Mouse (Mus musculus): ENCODE measurements around the gene Ndufb6. TPM values are rescaled to one million over a fixed set of nuclear protein-coding genes. Genes with fewer than 3 reads are reported as not detected.
"Not testable (repeated sequence)": the region's sequence is repeated elsewhere in the genome, so short reads cannot be mapped to it uniquely, and the experiment has no call there.

Ndufb6 gene
- 100 to 1,000 TPM; 108 to 167 (median 111) TPM for polyA plus RNA-seq (2017; shearing (Covaris generic))

DNA sequence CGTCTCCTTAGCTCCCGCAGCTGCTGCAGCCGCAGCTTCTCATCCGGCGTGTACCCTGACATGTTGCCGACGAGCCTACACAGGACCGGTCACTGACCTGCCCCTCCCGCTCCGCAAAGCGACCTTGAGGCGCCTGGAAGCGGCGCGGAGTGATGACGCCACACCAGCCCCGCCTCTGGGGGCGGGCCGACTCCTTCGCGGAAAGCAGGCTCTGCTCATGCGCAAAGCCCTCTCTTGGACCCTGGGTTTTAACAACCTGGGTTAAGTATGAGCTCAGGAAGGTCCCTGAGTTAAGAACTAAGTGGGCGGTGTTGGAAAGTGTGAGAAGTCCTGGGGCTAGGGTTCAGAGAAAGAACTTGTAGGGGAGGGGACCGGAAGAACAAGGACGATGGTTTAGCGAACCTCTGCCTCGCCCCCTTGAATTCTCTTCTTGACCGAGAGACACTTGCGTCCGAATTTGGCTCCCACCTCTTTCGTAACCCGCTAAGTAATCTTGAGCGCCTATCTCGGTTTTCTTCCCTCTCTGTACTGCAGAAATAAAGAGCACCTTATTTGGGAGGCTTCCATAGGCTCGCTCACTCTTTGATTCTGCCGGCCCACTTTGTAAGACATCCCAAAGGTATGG lies at the start of gene Ndufb6:
Gene Ndufb6 (minus strand): TSS at position 146 of the 625 bp plus-strand sequence.
- peak; percentile 88 for ATAC-seq

DNA sequence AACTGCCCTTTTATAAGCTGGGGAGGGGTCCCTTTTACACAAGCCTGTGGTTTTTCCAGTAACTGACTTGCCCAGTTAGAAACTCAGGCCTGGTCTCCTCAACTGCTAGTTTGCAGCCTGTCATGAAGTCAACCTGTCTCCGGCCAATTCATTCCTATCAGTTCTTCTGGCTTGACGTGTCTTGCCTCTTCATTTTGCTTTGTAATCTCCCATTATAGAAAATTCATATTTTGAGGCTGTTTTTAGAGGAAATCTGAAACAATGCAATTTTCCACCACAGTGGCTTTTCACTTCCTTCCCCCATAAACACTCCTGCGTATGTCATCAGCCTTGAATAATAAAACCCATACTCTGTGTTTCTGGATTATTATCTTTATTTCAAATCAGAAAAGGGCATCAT lies 47.9 kb upstream of the Ndufb6 start:
- ATAC-seq, result no peak

DNA sequence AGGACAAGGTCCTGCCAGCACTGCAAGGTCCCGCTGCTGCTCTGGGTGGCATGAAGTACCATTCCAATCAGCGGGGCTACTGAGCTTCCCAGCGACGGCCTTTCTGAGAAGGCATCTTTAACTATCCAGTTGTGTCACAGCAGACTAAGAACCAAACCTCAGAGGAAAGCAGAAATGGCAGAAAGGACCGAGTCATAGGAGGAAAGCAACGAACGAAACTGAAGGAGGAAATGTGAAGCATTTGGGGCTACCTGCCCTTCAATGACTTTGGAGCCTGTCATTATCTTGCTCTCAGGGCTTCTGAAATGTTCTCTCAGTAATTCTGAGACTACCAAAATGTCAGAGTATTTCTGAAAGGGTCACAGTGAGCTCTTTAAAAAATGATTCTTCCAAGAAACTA lies 45.4 kb upstream of the Ndufb6 start:
- no peak for ATAC-seq

DNA sequence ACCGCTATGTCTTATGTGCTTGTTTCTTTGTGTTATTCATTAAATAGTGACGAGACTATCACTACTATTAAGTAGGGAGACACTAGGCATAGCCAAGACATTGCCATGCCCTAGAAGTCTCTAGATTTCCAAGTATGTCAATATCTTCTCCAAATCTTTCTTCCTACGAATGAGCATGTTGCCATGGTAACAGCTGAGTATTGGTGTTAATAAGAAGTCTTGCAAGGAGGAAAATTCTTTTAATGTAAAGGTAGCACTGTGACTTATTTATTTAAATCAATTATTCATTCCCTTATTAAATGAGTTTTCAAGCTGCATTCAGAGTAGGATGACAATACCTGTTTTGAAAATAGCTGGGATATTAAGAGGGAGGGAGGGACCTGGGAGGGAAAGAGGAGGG lies 38.2 kb upstream of the Ndufb6 start:
- no peak for ATAC-seq

DNA sequence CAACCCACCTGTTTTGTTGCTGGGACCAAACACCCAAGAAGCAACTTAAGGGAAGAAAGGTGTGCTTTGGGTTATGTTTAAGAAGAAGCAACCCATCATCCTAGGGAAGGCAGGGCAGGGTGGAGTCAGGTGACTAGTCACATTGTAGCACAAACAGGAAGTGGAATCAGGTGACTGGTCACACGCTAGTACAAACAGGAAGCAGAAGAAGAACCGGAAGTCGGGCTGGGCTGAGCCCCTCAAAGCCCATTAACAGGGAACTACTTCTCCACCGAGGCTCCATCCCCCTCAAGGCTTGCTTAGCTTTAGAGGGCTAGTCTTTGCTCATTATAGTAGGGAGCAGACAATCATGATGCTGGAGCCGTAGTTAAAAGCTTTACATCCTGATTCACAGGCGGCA lies 33.8 kb upstream of the Ndufb6 start:
- ATAC-seq, result no peak

DNA sequence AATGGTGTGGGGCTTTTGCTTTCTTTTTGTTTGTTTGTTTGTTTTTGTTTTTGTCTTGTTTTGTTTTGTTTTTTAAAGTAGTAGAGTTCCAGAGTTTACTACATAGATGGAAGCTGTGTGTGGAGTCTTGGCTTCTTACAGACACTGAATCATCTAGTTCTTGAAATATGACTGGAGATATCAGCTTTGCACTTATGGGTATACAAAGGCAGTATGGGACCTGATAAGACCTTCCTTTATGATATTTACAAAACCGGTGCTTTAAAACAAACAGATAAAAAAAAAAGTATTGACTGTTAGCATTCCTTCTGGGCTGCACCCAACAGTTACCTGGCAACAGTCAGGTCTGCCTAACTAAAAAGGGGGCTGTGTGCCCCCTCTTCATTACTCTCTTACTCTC lies 33.0 kb upstream of the Ndufb6 start:
- ATAC-seq, result no peak

DNA sequence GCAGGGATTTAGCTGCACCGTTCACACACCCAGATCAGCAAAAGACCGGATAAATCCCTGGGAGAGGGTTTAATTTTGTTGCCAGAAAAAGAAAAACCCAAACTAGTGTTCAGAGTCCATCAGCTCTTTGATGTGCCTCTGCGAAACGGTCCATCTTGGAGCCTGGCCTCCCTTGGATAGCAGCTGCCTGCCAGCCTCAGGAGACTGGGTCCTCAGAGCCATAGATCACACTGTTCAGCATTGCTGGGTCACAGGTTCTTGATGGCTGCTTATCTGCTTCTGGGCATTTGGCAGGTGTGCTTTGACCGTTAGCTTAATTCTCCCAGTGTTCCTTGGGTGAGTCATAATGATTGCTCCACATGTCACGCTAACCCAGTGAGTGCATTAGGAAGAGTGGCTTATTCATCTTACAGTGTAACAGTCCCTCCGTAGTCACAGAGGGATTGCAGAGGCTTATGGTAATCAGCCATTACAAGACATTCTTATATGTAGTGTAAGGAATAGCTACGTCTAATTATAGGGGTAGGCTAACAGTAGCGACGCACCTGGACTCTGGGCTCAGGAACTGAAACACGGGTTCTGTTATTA lies 31.7 kb upstream of the Ndufb6 start:
- ATAC-seq, result no peak

DNA sequence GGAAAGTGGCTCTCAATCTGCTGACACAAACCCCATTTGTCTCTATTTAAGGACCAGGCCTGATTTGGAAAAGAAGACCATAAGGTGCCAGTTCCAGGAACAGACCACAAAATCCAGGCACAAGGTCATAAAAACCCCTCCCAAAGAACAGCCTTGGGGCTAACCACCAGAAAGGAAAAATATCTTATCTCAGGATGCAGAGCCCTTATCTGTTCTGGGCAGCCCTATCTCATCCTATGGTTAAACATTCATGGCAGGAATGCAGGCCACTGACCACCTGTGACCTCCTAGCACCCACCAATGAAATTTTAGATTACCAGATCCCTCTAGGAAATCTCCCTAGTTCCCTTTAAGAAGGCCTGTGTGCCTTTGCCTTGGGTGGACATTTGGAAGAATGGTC lies 30.5 kb upstream of the Ndufb6 start:
- ATAC-seq, result no peak

DNA sequence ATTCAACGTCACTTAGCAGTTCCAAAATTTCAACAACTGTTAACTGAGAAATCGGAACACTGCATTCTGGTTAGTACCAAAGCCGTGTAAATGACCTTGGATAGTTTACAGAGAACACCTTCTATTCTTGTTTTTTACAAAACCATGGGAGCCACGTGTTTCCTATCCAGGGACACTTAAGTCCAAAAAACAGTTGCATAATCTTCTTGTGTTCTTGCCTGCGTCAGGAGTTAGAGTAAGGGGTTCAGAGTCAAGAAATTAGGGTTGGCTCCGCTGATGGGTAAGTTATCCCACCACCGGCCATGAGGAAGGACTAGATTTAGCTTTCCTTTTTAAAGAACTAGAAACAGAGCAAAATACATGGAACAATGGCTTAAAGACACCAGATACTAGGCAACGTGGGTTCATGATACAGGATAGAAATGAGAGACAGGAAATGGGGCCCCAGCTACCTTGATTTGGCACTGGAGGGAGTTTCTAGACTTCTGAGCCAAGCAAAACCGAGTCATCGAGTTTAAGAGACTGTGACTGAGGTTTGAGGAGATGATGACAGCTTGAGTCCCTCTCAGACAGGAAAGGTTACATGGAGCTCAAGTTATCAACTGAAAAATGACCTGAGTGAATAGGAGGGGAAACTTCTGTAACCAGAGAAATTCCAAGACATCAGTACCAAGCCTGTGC lies 23.4 kb upstream of the Ndufb6 start:
- peak; percentile 32 for ATAC-seq

DNA sequence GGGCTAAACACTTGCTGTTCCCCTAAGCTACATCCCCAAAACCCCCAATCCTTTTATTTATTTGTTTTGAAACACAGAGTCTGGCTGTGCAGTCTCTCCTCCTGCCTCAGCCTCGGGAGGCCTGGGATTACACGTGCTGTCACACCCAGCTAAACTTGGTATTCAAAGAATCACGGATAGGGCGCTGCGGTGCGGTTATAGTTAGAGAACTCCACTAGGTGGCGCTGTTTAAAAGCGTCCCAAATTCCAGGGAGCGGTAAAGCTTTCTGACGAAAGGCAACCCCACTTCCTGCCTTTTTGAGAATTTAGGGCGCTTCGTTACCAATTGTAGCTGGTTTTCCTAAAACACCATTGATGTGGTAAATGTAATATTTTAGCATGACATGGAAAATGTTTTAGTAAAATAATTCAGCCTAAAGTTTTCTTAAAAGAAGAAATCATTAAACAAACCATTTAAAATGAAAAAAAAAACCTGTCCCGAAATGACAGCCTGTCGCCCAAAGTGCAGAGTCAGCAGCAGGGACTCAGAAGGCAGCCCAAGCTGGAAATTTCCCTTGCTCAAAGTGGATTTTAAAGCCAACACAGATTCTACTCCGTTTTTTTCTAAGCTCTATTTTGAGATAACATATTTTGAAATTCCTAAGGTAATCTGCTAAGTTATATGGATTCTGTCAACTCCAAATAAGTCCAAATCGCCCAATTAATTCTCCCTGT lies 22.0 kb upstream of the Ndufb6 start:
- ATAC-seq, result peak; percentile 91

DNA sequence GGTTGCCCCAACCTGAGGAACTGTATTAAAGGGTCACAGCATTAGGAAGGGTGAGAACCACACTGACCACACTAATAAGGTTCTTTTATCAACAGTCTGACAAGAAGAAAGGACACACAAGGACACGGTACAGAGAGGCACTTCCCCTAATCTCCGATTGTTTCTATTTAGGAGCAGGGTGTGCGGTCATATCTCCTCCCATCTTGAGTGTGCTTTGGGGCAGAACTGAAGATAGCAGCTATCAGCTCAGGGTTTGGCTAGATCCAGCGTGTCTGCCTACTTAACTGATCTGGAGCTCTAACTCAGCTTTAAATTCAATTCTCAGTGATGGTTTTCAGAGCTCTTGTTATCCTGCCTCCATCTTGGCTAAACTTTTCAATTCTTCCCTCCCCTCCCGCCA lies 19.9 kb upstream of the Ndufb6 start:
- ATAC-seq, result no peak

DNA sequence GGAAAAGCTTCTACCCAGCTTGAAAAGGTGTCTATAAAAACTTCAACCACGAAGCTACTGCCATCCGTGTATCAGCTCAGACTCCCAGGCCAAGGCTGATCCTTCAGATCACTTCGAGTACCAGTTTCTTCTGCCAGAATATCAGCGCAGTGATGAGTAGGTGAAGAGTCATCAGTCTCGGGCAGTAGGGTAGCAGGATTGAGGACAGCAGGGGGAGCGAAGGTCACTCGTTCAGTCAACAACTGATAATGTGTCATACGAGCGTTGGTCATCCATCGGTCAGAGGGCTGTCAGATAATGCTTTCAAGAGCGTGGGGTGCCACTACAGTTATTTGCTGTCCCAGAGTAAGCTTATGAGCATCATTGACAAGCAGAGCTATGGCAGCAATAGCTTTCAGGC lies 12.3 kb upstream of the Ndufb6 start:
- ATAC-seq, result not testable (repeated sequence)

DNA sequence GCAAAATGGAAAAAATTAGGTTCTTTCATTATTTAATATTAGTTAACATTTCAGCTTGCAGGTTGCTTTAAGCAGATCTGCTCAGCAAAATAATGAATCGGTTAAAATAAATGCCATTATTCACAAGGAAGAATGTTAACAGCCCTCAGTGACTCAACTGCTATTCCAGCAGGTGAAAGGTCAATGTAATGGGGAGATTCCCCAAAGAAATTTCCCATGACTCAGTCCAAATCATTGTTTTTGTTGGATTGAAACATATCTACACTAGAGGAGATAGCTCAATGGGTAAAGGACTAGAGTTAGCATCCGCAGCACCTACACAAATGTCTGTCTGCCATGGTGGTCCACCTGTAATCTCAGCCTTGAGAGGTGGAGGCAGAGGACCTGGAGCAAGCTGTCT lies 9.8 kb upstream of the Ndufb6 start:
- no peak for ATAC-seq

DNA sequence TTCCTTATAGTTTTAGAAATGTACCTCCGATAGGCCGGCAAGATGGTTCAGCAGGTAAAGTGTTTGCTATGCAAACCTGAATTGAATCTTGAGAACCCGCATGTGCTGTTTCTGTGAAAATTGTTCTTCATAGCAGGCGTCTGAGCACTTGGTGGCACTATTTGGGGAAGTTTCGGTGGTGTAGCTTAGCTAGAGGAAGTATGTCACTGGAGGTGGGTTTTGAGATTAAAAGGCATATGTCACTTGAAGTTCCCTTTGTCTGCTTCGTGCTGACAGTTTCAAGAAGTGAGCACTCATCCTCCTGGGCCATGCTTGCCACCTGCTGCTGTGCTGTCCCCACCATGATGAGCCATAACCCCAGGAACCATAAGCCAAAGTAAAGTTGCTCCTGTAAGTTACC lies 8.2 kb upstream of the Ndufb6 start:
- ATAC-seq, result no peak

DNA sequence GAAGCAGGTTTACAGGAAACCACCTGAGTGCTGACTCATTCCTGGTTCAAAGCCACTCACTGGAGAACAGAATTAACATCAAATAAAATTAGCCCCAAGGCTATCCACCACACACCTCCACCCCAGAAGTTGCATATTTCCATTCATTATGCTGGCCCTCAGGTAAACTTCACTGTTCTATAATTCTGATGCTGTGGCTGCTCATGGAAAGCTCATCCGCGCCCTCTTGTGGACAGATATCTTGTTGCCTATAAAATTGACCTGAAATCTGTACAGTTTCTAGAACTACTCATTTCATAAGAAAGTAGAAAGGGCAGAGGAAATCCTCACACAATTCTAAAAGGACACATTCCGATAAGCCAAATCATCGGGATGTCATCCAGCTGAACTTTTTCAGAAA lies 6.4 kb upstream of the Ndufb6 start:
- ATAC-seq, result peak; percentile 87

DNA sequence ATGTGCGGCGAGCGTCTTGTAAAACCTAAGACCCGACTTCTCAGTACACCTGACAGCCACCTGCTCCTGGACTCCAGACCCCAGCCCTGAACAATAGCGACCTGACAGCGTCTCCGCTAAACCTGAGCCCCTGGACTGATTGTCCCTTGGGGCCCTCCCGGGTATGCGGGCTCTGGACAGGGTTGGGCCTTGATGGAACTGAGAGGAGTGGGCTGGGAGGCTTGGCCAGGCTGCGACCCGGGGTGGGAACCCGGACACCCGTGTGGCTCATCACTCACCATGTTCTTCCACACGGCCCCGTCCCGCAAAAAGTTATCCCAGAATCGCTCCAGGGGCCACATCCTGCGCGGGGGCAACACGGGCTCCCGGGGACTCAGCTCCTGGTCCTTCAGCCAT lies 343 bp downstream of the Ndufb6 start:
- no peak for ATAC-seq

DNA sequence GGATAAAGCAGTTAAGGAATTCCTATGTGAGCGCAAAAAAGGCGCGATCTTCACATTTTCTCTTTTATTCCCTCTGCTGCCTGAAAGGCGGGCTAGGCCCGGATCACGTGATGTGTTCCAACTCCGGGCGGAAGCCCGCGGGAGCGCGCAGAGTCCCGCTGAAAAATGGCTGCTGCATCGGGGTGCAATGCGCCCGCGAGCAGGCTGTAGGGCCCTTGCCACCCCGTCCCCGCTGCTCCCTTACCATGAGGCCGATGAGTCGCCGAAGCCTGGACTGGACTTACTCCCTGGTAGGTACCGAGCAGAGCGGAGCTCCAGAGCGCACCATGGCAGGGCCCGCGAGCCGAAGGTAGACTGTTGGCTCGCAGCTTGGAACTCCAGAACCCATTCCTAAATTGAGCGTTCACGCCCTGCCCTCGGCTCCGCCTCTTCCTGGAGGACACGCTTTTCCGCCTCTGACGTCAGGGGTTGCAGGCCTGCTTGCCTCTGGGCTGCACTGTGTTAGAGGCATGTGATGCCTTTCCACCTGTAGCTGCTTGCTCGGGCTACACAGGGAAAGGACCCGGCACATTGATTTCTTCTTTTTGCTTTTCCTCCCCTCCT lies 9.7 kb downstream of the Ndufb6 start, which contains the start of the genes Smim27 and Topors:
Gene Smim27 (plus strand): TSS at position 150 of the 603 bp plus-strand sequence.
Gene Topors (minus strand): TSS at position 421 of the 603 bp plus-strand sequence.
- peak; percentile 91 for ATAC-seq

DNA sequence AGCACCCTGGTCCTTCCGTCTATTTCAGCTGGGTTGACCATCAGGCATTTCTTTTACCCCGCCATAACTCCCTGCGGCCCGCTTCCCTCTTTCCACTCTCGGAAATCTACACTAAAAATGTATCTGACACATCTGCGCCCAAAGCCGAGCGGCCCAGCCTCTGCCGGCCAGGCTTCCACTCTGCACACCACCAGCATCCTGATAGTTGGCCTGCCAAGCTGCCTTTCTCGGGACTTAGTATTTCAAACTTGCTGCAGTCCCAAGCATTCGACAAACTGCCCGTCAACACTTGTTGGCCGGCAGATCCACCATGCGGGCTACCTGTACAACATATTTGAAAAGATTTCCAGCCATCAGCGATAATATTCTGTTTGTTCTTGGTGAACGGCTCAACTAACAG lies 10.4 kb downstream of the Ndufb6 start:
- no peak for ATAC-seq

DNA sequence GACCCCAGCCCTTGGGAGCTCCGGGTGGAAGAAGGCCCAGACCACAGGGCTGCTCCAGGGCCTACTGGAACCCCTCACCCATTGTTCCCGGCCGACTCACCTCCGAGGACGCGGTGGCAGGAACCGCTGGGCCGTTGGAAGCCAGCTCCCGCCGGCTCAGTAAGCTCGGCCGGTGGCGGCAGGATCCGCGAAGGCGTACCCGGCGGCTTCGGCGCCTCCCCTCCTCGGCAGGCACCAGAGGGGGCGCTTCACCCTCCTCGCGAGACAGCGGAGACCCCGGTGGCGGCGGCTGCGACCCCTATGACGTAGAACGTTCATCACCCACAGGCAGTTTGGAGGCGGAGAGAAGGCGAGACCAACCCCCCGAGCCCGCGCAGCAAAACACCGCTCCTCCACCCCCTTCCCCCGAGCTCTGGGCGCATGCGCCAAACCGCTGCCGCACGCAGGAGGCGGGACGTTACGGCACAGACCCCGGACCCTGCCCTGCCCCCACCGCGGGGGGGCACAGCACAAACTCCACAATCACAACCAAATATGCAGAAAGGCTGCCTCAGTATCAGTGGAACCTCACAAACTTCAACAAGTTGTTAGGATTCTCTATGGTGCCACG lies 10.9 kb downstream of the Ndufb6 start:
- peak; percentile 49 for ATAC-seq

DNA sequence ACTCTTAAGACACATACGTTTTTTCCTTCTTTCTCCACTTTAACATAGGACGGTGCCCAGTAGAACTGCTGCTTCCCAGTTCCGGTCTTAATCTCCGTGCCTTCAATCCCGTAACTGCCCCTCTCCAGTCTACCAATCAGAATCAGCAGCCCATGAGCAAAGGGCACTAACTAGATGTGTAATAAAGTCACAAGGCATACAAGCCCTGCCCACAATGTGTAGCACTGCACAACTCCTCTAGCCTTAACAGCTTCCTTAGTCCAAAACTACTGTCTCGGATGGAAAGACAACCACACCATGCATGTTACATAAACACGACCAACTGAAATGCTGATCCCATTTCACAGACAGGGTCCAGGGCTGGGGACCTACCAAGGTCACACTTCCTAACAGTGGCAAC lies 11.5 kb downstream of the Ndufb6 start:
- ATAC-seq, result no peak

DNA sequence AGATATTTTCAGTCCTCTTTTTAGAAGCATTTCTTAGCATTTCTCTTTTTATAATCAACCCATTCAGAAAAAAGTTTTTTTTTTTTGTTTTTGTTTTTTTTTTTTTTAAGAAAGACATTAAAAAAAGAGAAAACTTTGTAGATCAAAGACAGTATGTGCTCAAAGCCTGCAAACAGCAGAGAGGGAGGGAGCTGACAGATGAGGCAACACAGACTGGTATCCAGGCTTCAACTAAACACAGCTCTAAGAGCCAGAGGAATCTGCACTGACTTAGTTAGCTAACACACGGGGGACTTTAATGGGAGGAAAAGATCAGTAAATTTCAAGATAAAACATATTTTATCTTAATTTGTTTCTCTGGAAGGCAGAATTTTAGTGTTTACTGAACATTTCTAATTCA lies 14.9 kb downstream of the Ndufb6 start:
- no peak for ATAC-seq

DNA sequence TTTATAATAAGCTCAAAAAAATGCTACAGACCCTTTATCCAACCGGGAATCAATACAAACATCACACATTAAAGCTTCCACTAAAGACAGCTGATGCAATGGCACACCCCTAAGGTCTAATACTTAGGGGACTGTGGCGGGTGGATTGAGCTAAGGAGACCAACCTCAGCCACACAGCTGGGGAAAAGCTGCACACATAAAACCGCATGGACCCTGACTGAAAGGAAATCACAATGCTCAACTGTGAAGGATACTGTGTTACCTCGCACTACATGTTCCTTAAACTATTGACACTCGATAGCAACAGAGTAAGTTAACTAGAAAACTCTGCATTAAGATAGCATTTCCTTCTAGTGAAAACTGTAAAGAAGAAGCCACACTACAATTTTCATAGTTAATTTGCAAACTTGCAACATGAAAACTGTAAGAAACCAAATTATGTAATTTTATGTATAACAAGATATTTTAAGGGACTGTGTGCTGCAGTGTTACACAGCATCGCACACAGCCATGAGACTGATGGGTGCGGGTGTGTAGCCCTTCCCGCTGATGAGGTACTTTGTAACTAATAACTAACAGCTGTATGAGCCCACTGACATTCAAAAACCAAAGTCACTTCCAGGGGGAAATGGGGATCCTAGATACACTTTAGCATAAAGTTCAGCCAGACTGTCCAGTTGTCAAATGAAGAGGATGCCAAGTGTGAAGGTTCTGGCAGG lies 24.7 kb downstream of the Ndufb6 start:
- ATAC-seq, result no peak
